Mouse (Mus musculus) CH12.LX (cell line): ENCODE results near the gene Mfsd10. TPM values are rescaled to one million over a fixed set of nuclear protein-coding genes. Genes with fewer than 3 reads are reported as not detected.

Experiments used
- DNase-seq: peaks from one replicate; pipeline ENCODE4 v3.0.0-alpha.2; 2013; ENCODE audit errors: extremely low read depth
- H3K27ac ChIP-seq: 2 replicates; pipeline ENCODE4 v1.5.1; 2012; ENCODE audit warnings: low read depth, mild to moderate bottlenecking, control low read depth, moderate library complexity; ENCODE audit not compliant: insufficient read depth
- H3K27me3 ChIP-seq: replicated peaks from 2 replicates; pipeline ENCODE3; 2012; ENCODE audit warnings: inconsistent platforms
- H3K36me3 ChIP-seq, 2 experiments: replicated peaks in 1 of 2; 2 replicates each; pipeline versions ENCODE3 to v1.6.1; 2012; ENCODE audit warnings: inconsistent platforms in 1 of 2, low read length in 1 of 2, mild to moderate bottlenecking in 1 of 2, mixed read lengths in 1 of 2, moderate library complexity in 1 of 2; ENCODE audit not compliant: control insufficient read depth in 1 of 2, insufficient read depth in 1 of 2
- H3K4me1 ChIP-seq, 2 experiments: 2 replicates each; pipeline ENCODE4 v1.6.1; 2012; ENCODE audit warnings: inconsistent platforms in 1 of 2, moderate library complexity in 1 of 2; ENCODE audit not compliant: insufficient read depth in 2 of 2, control insufficient read depth in 1 of 2
- H3K4me2 ChIP-seq: 2 replicates; pipeline ENCODE4 v1.6.1; 2012; ENCODE audit warnings: low read depth, mild to moderate bottlenecking, control low read depth; ENCODE audit not compliant: poor library complexity, insufficient read depth, severe bottlenecking
- H3K4me3 ChIP-seq, 3 experiments: fragments of 150-350 bp in 1 of 3; sonication (generic) in 1 of 3; replicated peaks in 1 of 3; 2 replicates each; pipeline versions ENCODE3 to v1.5.1; 2011 to 2012; ENCODE audit warnings: low read depth in 2 of 3, low read length in 2 of 3, mild to moderate bottlenecking in 2 of 3, moderate library complexity in 2 of 3, control low read depth in 1 of 3, improper control_type of control experiment in 1 of 3, inconsistent platforms in 1 of 3, mixed read lengths in 1 of 3; ENCODE audit not compliant: poor library complexity in 1 of 3
- H3K79me2 ChIP-seq: replicated peaks from 2 replicates; pipeline ENCODE4 v1.6.1; 2012; ENCODE audit warnings: mild to moderate bottlenecking, moderate library complexity; ENCODE audit not compliant: control insufficient read depth, poor library complexity, insufficient read depth, severe bottlenecking; ENCODE audit errors: extremely low read depth
- H3K9ac ChIP-seq: 2 replicates; pipeline ENCODE4 v1.6.1; 2012; ENCODE audit warnings: low read depth, mild to moderate bottlenecking, control low read depth, moderate library complexity; ENCODE audit not compliant: insufficient read depth
- H3K9me3 ChIP-seq: replicated peaks from 2 replicates; pipeline ENCODE3; 2012; ENCODE audit warnings: low read length, inconsistent platforms, mixed read lengths
- BHLHE40 ChIP-seq: IDR thresholded peaks from 2 replicates; pipeline ENCODE4 v1.6.1; 2011; ENCODE audit warnings: mild to moderate bottlenecking, low read depth, low read length, improper control_type of control experiment
- CHD1 ChIP-seq: IDR thresholded peaks from 2 replicates; pipeline ENCODE4 v1.6.1; 2012; ENCODE audit warnings: low read depth, low read length, improper control_type of control experiment, inconsistent platforms
- CHD2 ChIP-seq: IDR thresholded peaks from 2 replicates; pipeline ENCODE4 v1.6.1; 2011; ENCODE audit warnings: low read length, improper control_type of control experiment
- CTCF ChIP-seq, 2 experiments: IDR thresholded peaks in 1 of 2; conservative IDR thresholded peaks in 1 of 2; 2 replicates each; pipeline ENCODE4 v1.5.1; 2011 to 2012; ENCODE audit warnings: low read depth in 2 of 2, low read length in 2 of 2, improper control_type of control experiment in 1 of 2, inconsistent platforms in 1 of 2, mild to moderate bottlenecking in 1 of 2, moderate library complexity in 1 of 2
- ELF1 ChIP-seq: IDR thresholded peaks from 2 replicates; pipeline ENCODE4 v1.6.1; 2014; ENCODE audit warnings: low read depth, mild to moderate bottlenecking, inconsistent platforms, low read length, improper control_type of control experiment
- EP300 ChIP-seq: IDR thresholded peaks from 2 replicates; pipeline ENCODE4 v1.6.1; 2011; ENCODE audit warnings: low read length, improper control_type of control experiment
- ETS1 ChIP-seq: conservative IDR thresholded peaks from 2 replicates; pipeline ENCODE4 v1.6.1; 2012; ENCODE audit warnings: low read depth, mild to moderate bottlenecking, inconsistent platforms, low read length, improper control_type of control experiment, moderate library complexity
- GABPA ChIP-seq: IDR thresholded peaks from 2 replicates; pipeline ENCODE4 v1.6.1; 2012; ENCODE audit warnings: low read depth, low read length, improper control_type of control experiment, inconsistent platforms; ENCODE audit not compliant: insufficient replicate concordance
- KAT2A ChIP-seq: IDR thresholded peaks from 2 replicates; pipeline ENCODE4 v1.6.1; 2012; ENCODE audit warnings: low read length, improper control_type of control experiment, inconsistent platforms; ENCODE audit not compliant: insufficient replicate concordance
- MEF2A ChIP-seq: IDR thresholded peaks from 2 replicates; pipeline ENCODE4 v1.6.1; 2014; ENCODE audit warnings: low read depth, mild to moderate bottlenecking, inconsistent platforms, low read length, improper control_type of control experiment, borderline replicate concordance
- MXI1 ChIP-seq: IDR thresholded peaks from 2 replicates; pipeline ENCODE4 v1.6.1; 2011; ENCODE audit warnings: mild to moderate bottlenecking, low read depth, low read length, improper control_type of control experiment
- MYC ChIP-seq: IDR thresholded peaks from 2 replicates; pipeline ENCODE4 v1.6.1; 2011; ENCODE audit warnings: low read depth, mild to moderate bottlenecking, improper control_type of control experiment, low read length
- NELFE ChIP-seq: IDR thresholded peaks from 2 replicates; pipeline ENCODE4 v1.6.1; 2011; ENCODE audit warnings: low read depth, low read length, improper control_type of control experiment
- NRF1 ChIP-seq: IDR thresholded peaks from 2 replicates; pipeline ENCODE4 v1.6.1; 2014; ENCODE audit warnings: low read depth, mild to moderate bottlenecking, inconsistent platforms, low read length, improper control_type of control experiment, moderate library complexity
- POLR2A ChIP-seq: IDR thresholded peaks from 2 replicates; pipeline ENCODE4 v1.6.1; 2011; ENCODE audit warnings: low read depth, mild to moderate bottlenecking, improper control_type of control experiment, low read length
- POLR2AphosphoS2 ChIP-seq: IDR thresholded peaks from 2 replicates; pipeline ENCODE4 v1.6.1; 2011; ENCODE audit warnings: low read depth, low read length, improper control_type of control experiment
- SIN3A ChIP-seq: IDR thresholded peaks from 2 replicates; pipeline ENCODE4 v1.6.1; 2012; ENCODE audit warnings: low read length, improper control_type of control experiment, inconsistent platforms
- SMC3 ChIP-seq: IDR thresholded peaks from 2 replicates; pipeline ENCODE4 v1.6.1; 2011; ENCODE audit warnings: low read depth, low read length, improper control_type of control experiment
- TBP ChIP-seq: conservative IDR thresholded peaks from 2 replicates; pipeline ENCODE4 v1.6.1; 2011; ENCODE audit warnings: low read depth, low read length, improper control_type of control experiment
- UBTF ChIP-seq: IDR thresholded peaks from 2 replicates; pipeline ENCODE4 v1.6.1; 2012; ENCODE audit warnings: low read depth, mild to moderate bottlenecking, inconsistent platforms, low read length, improper control_type of control experiment, moderate library complexity
- USF1 ChIP-seq: IDR thresholded peaks from 2 replicates; pipeline ENCODE4 v1.6.1; 2014; ENCODE audit warnings: low read depth, mild to moderate bottlenecking, inconsistent platforms, low read length, improper control_type of control experiment
- ZKSCAN1 ChIP-seq: IDR thresholded peaks from 2 replicates; pipeline ENCODE4 v1.6.1; 2012; ENCODE audit warnings: low read depth, inconsistent platforms, low read length, improper control_type of control experiment, borderline replicate concordance
- dilution Hi-C: fragments of 300-500 bp; cut with MboI; formaldehyde crosslinking; loops from 2 replicates; pipeline ENCODE4 v1.14.3; 2020; ENCODE audit warnings: low sequenced_read_pairs; ENCODE audit not compliant: extremely low pct_unique_long_range_greater_than_20kb, extremely low pct_ligation_motif_present
- in situ Hi-C: fragments of 300-500 bp; cut with MboI; formaldehyde crosslinking; loops from 3 replicates; pipeline ENCODE4 v1.14.3; 2019; ENCODE audit warnings: low sequenced_read_pairs, low pct_ligation_motif_present, low pct_unique_long_range_greater_than_20kb, mixed read lengths
- polyA plus RNA-seq: library from polyadenylated mRNA; unstranded; fragments of >175 nt; gene quantifications from 2 replicates; pipeline ENCODE4 v1.2.1, GENCODE M21; 2012; ENCODE audit warnings: low read depth; ENCODE audit not compliant: insufficient read length
- total RNA-seq, 2 experiments: library from RNA; depleted of rRNA; stranded (reverse); fragments of 300-350 nt in 1 of 2; fragments of >200 nt in 1 of 2; gene quantifications; 2 replicates each; pipeline ENCODE4 v1.2.3; 2012 to 2014

Gene Mfsd10
- total and polyA plus RNA-seq, 3 experiments: 42.1 to 92.6 (median 67.5) TPM

GRCm38 (mm10) chr5:34608226-34608625, 28.8 kb downstream of the Mfsd10 start:
- DNase-seq: no peak
- TF ChIP-seq TBP (no peak), NRF1 (no peak), ELF1 (no peak), POLR2AphosphoS2 (no peak), ZKSCAN1 (no peak), UBTF (no peak), NELFE (no peak), CHD2 (no peak), CHD1 (no peak), SMC3 (no peak), CTCF (conservative IDR thresholded peaks at IDR 0.05 in 1 of 2, IDR thresholded peaks at IDR 0.05 in 1 of 2; ENCODE audit: low read depth in 2 of 2, low read length in 2 of 2) (no peak)
- Histone ChIP-seq H3K4me2 (no peak overlapping the region), H3K27ac (no peak overlapping the region), H3K27me3 (no peaks in the 10 kb centered on the region), H3K4me3 (no peak overlapping the region), H3K36me3 (peaks cover 22 to 60% of the 10 kb centered on the region in 2 experiments), H3K9me3 (no peaks in the 10 kb centered on the region), H3K9ac (no peak overlapping the region), H3K4me1 (no peaks in the 10 kb centered on the region), H3K79me2 (no peaks in the 10 kb centered on the region)
- in situ Hi-C loops: no loop called here
- dilution Hi-C loops: no loop called here

- in situ Hi-C loops: no loop called here
- Histone ChIP-seq H3K4me2 (no peak overlapping the region), H3K4me1 (no peaks in the 10 kb centered on the region), H3K79me2 (no peaks in the 10 kb centered on the region), H3K9me3 (no peaks in the 10 kb centered on the region), H3K27ac (no peak overlapping the region), H3K27me3 (no peaks in the 10 kb centered on the region), H3K36me3 (peaks cover 27 to 64% of the 10 kb centered on the region in 2 experiments), H3K9ac (no peak overlapping the region), H3K4me3 (no peak overlapping the region)
- dilution Hi-C loops: no loop called here
- TF ChIP-seq CHD1 (no peak), EP300 (no peak), MYC (no peak), POLR2AphosphoS2 (no peak), CTCF (conservative IDR thresholded peaks at IDR 0.05 in 1 of 2, IDR thresholded peaks at IDR 0.05 in 1 of 2; ENCODE audit: low read depth in 2 of 2, low read length in 2 of 2) (no peak), KAT2A (no peak), NRF1 (no peak), ETS1 (no peak), GABPA (no peak), MXI1 (no peak), POLR2A (no peak), SIN3A (no peak), BHLHE40 (no peak), ZKSCAN1 (no peak), USF1 (no peak), MEF2A (no peak), ELF1 (no peak)
- TF ChIP-seq, all 38 proteins: peak for 0
- DNase-seq: no peak
Measured at GRCm38 (mm10) chr5:34607100-34607880, 29.7 kb downstream of the Mfsd10 start.
